Mouse (Mus musculus) myocyte (in vitro differentiated cells): ENCODE data around the gene Cfap221. TPM values are rescaled to one million over a fixed set of nuclear protein-coding genes. Genes with fewer than 3 reads are reported as not detected.

Source experiments
- H3K27me3 ChIP-seq: one replicate; pipeline ENCODE4 v1.6.1; 2011; ENCODE audit not compliant: control insufficient read depth, insufficient read depth, insufficient read length
- H3K36me3 ChIP-seq: one replicate; pipeline ENCODE4 v1.6.1; 2011; ENCODE audit not compliant: control insufficient read depth, insufficient read depth
- H3K4me2 ChIP-seq: one replicate; pipeline ENCODE4 v1.6.1; 2011; ENCODE audit warnings: low read depth, control low read depth
- H3K4me3 ChIP-seq: one replicate; pipeline ENCODE4 v1.5.1; 2011; ENCODE audit warnings: mild to moderate bottlenecking, control low read depth, moderate library complexity
- H3K79me2 ChIP-seq: one replicate; pipeline ENCODE4 v1.6.1; 2011; ENCODE audit not compliant: control insufficient read depth, insufficient read depth
- H3ac ChIP-seq: one replicate; pipeline ENCODE4 v1.6.1; 2011; ENCODE audit not compliant: control insufficient read depth, insufficient read length
- CEBPB ChIP-seq: IDR thresholded peaks from 2 replicates; pipeline ENCODE4 v1.6.1; 2011; ENCODE audit warnings: mild to moderate bottlenecking, moderate library complexity; ENCODE audit not compliant: poor library complexity, insufficient read depth, severe bottlenecking
- E2F4 ChIP-seq: IDR thresholded peaks from one replicate; pipeline ENCODE4 v1.6.1; 2011; ENCODE audit warnings: mild to moderate bottlenecking, control low read depth, moderate library complexity; ENCODE audit not compliant: insufficient read depth
- MAX ChIP-seq: IDR thresholded peaks from one replicate; pipeline ENCODE4 v1.6.1; 2011; ENCODE audit warnings: low read depth, mild to moderate bottlenecking, control low read depth
- MYOD1 ChIP-seq, 3 experiments: IDR thresholded peaks; one replicate each; pipeline ENCODE4 v1.6.1; 2011; ENCODE audit warnings: control low read depth in 2 of 3, low read depth in 2 of 3, mild to moderate bottlenecking in 2 of 3, moderate library complexity in 1 of 3; ENCODE audit not compliant: insufficient read length in 2 of 3, control insufficient read depth in 1 of 3
- MYOG ChIP-seq, 3 experiments: IDR thresholded peaks; one replicate each; pipeline ENCODE4 v1.6.1; 2011; ENCODE audit warnings: control low read depth in 2 of 3, low read depth in 2 of 3, mild to moderate bottlenecking in 2 of 3; ENCODE audit not compliant: insufficient read length in 2 of 3, control insufficient read depth in 1 of 3, insufficient read depth in 1 of 3
- POLR2A ChIP-seq: IDR thresholded peaks from one replicate; pipeline ENCODE4 v1.6.1; 2011; ENCODE audit warnings: low read depth, mild to moderate bottlenecking, control low read depth, moderate library complexity; ENCODE audit not compliant: insufficient read length
- POLR2AphosphoS2 ChIP-seq: IDR thresholded peaks from one replicate; pipeline ENCODE4 v1.6.1; 2011; ENCODE audit warnings: low read depth, control low read depth; ENCODE audit not compliant: insufficient read length
- REST ChIP-seq: IDR thresholded peaks from one replicate; pipeline ENCODE4 v1.6.1; 2011; ENCODE audit warnings: mild to moderate bottlenecking, control low read depth, moderate library complexity; ENCODE audit not compliant: insufficient read depth, insufficient read length
- SRF ChIP-seq: IDR thresholded peaks from one replicate; pipeline ENCODE4 v1.6.1; 2011; ENCODE audit warnings: low read depth; ENCODE audit not compliant: control insufficient read depth, insufficient read length
- TCF12 ChIP-seq: IDR thresholded peaks from one replicate; pipeline ENCODE4 v1.6.1; 2011; ENCODE audit warnings: mild to moderate bottlenecking, control low read depth; ENCODE audit not compliant: poor library complexity, insufficient read depth, severe bottlenecking
- TCF3 ChIP-seq: IDR thresholded peaks from one replicate; pipeline ENCODE4 v1.6.1; 2011; ENCODE audit warnings: low read depth, control low read depth; ENCODE audit not compliant: insufficient read length
- USF1 ChIP-seq: IDR thresholded peaks from one replicate; pipeline ENCODE4 v1.6.1; 2011; ENCODE audit warnings: low read depth, mild to moderate bottlenecking, control low read depth, moderate library complexity
- polyA plus RNA-seq: library from polyadenylated mRNA; unstranded; fragments of >200 nt; fragmentation: generic; extraction: Trizol; gene quantifications from one replicate; pipeline ENCODE4 v1.2.1, GENCODE M21; 2012; ENCODE audit warnings: missing spikeins

Cfap221 gene
- polyA plus RNA-seq, 1 experiment: not detected

DNA sequence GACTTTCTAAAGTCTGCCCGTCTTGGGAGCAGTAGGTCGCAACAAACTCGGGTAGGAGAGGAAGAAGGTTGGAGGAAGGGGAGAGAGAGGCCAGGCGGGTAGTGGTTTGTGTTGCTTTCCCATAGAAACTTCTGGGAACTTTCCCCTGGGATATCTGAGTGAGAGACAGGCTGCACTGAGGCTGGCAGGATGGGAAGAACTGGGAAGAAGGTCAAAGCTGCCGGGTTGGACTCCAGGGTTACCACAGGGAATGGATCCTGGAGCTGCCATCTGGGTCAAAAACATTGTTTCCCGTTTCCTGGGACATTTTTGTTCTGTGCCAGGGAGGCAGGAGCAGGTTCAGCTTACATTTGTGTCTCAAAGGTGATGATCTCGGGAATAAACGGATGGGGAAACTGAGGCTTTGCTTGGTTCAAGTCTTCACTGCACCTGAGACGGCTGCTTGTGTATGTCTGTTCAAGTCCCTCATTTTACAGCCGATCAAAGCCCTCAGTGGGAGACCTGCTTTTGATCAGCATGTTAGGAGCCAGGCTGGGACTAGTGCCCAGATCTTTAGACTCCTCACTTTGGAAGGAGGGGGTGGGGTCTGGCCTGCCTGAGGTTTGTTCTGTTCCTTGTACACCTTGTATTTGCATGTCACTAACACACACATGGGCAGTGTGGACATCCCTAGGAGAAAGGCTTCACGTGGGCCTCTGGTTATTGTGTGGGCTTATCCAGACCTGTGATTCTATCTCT is 11.0 kb upstream of the Cfap221 start:
- no peaks in the 10 kb centered on the region for H3K79me2 ChIP-seq
- H3K4me3 ChIP-seq: no peak overlapping the region
- H3ac ChIP-seq: no peak overlapping the region
- TF ChIP-seq TCF12: no peak
- TF ChIP-seq MAX: no peak
- no peak for TF ChIP-seq POLR2AphosphoS2
- TF ChIP-seq MYOG (IDR thresholded peaks at IDR 0.05; ENCODE audit: control insufficient read depth in 1 of 3, insufficient read depth in 1 of 3, insufficient read length in 2 of 3, low read depth in 2 of 3): no peak
- TF ChIP-seq TCF3: no peak
- no peak for TF ChIP-seq MYOD1 (IDR thresholded peaks at IDR 0.05; ENCODE audit: control insufficient read depth in 1 of 3, insufficient read length in 2 of 3, low read depth in 2 of 3)
- no peak for TF ChIP-seq CEBPB
- no peak for TF ChIP-seq USF1
- TF ChIP-seq POLR2A: no peak
- TF ChIP-seq E2F4: no peak
- no peak for TF ChIP-seq REST
- no peak for TF ChIP-seq SRF
- H3K27me3 ChIP-seq: peaks cover 29% of the 10 kb centered on the region
- no peaks in the 10 kb centered on the region for H3K36me3 ChIP-seq
- no peak overlapping the region for H3K4me2 ChIP-seq

GRCm38 (mm10) chr1:120006844-120007790 is 10.1 kb upstream of the Cfap221 start, which contains the start of gene Sctr:
Gene Sctr (plus strand): TSS chr1:120006894.
- peaks cover 34% of the 10 kb centered on the region for H3K27me3 ChIP-seq
- H3K4me2 ChIP-seq: no peak within 1 kb of the TSS
- no peak within 1 kb of the TSS for H3ac ChIP-seq
- no peaks in the 10 kb centered on the region for H3K36me3 ChIP-seq
- no peak within 1 kb of the TSS for H3K4me3 ChIP-seq
- H3K79me2 ChIP-seq: no peaks in the 10 kb centered on the region
- TF ChIP-seq CEBPB: no peak
- no peak for TF ChIP-seq POLR2A
- TF ChIP-seq SRF: no peak
- TF ChIP-seq MYOG (IDR thresholded peaks at IDR 0.05; ENCODE audit: control insufficient read depth in 1 of 3, insufficient read depth in 1 of 3, insufficient read length in 2 of 3, low read depth in 2 of 3): no peak
- TF ChIP-seq POLR2AphosphoS2: no peak
- no peak for TF ChIP-seq MAX
- TF ChIP-seq E2F4: no peak
- TF ChIP-seq REST: no peak
- TF ChIP-seq USF1: no peak
- TF ChIP-seq TCF3: no peak
- TF ChIP-seq TCF12: no peak
- TF ChIP-seq MYOD1 (IDR thresholded peaks at IDR 0.05; ENCODE audit: control insufficient read depth in 1 of 3, insufficient read length in 2 of 3, low read depth in 2 of 3): no peak

GRCm38 (mm10) chr1:119997644-119998043 is 610 bp upstream of the Cfap221 start:
- Histone ChIP-seq H3K27me3 (peaks cover 12% of the 10 kb centered on the region), H3K4me3 (peak overlapping the region; percentile 10), H3K36me3 (no peaks in the 10 kb centered on the region)

DNA sequence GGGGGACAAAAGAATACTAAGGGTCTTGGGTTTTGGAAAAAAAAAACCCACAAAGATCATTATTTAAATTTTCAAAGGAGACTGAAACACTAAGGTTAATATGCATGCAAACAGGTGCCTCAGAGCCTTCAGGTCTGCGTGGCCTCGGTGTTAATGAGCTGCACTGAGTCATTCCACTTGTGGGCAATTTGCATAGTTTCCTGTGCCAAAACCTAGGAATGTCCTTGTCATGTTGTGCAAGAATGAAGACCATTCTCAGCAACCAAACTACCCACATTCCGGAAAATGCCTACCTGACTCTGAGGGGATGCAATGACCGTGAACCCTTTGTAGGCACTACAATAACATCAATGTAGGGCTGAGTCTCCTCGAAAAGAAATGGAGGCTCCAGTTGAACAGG is 10.5 kb downstream of the Cfap221 start:
- no peak for TF ChIP-seq SRF
- no peak for TF ChIP-seq MYOD1 (IDR thresholded peaks at IDR 0.05; ENCODE audit: control insufficient read depth in 1 of 3, insufficient read length in 2 of 3, low read depth in 2 of 3)
- TF ChIP-seq POLR2A: no peak
- TF ChIP-seq CEBPB: no peak
- TF ChIP-seq POLR2AphosphoS2: no peak
- no peak for TF ChIP-seq USF1
- no peak for TF ChIP-seq REST
- TF ChIP-seq TCF3: no peak
- TF ChIP-seq E2F4: no peak
- no peak for TF ChIP-seq MAX
- TF ChIP-seq MYOG (IDR thresholded peaks at IDR 0.05; ENCODE audit: control insufficient read depth in 1 of 3, insufficient read depth in 1 of 3, insufficient read length in 2 of 3, low read depth in 2 of 3): no peak
- no peak for TF ChIP-seq TCF12
- H3K79me2 ChIP-seq: no peaks in the 10 kb centered on the region
- H3K36me3 ChIP-seq: no peaks in the 10 kb centered on the region
- no peak overlapping the region for H3K4me3 ChIP-seq
- no peak overlapping the region for H3ac ChIP-seq
- H3K27me3 ChIP-seq: no peaks in the 10 kb centered on the region
- no peak overlapping the region for H3K4me2 ChIP-seq

More at GRCm38 (mm10) chr1:119997644-119998043, 610 bp upstream of the Cfap221 start:
- no peak for TF ChIP-seq USF1
- TF ChIP-seq REST: no peak
- TF ChIP-seq CEBPB: no peak
- no peak for TF ChIP-seq POLR2AphosphoS2
- no peak for TF ChIP-seq MAX
- no peak for TF ChIP-seq POLR2A
- no peak for TF ChIP-seq MYOG (IDR thresholded peaks at IDR 0.05; ENCODE audit: control insufficient read depth in 1 of 3, insufficient read depth in 1 of 3, insufficient read length in 2 of 3, low read depth in 2 of 3)
- TF ChIP-seq MYOD1 (IDR thresholded peaks at IDR 0.05; ENCODE audit: control insufficient read depth in 1 of 3, insufficient read length in 2 of 3, low read depth in 2 of 3): no peak
- no peak for TF ChIP-seq TCF12
- no peak for TF ChIP-seq E2F4
- TF ChIP-seq SRF: no peak
- TF ChIP-seq TCF3: no peak
- Histone ChIP-seq H3K79me2 (no peaks in the 10 kb centered on the region), H3K4me2 (peak overlapping the region; percentile 75), H3ac (no peak overlapping the region)
